Mouse (Mus musculus) 416B (cell line): Measurements from ENCODE around the gene Sorbs1.

ENCODE experiments used
- DNase-seq: peaks from one replicate; pipeline ENCODE4 v3.0.0; 2011; ENCODE audit warnings: low read depth

The Sorbs1 gene

GRCm38 (mm10) chr19:40406661-40407060 is 106.9 kb downstream of the Sorbs1 start:
- DNase-seq, result no peak

- DNase-seq, result no peak
Observed at GRCm38 (mm10) chr19:40405808-40406207, 107.8 kb downstream of the Sorbs1 start.

- DNase-seq, result peak; percentile 55
Observed at GRCm38 (mm10) chr19:40404582-40404981, 109.0 kb downstream of the Sorbs1 start.

- no peak for DNase-seq
Observed at GRCm38 (mm10) chr19:40403999-40404398, 109.6 kb downstream of the Sorbs1 start.

- peak; percentile 90 for DNase-seq
Observed at GRCm38 (mm10) chr19:40402155-40402963, 111.2 kb downstream of the Sorbs1 start.

GRCm38 (mm10) chr19:40401213-40401612 is 112.4 kb downstream of the Sorbs1 start:
- peak; percentile 94 for DNase-seq

GRCm38 (mm10) chr19:40400426-40401030 is 113.1 kb downstream of the Sorbs1 start:
- peak; percentile 75 for DNase-seq

- DNase-seq, result no peak
Observed at GRCm38 (mm10) chr19:40395757-40396661, 117.6 kb downstream of the Sorbs1 start.

GRCm38 (mm10) chr19:40395321-40395695 is 118.3 kb downstream of the Sorbs1 start:
- DNase-seq, result no peak

GRCm38 (mm10) chr19:40394555-40395320 is 118.8 kb downstream of the Sorbs1 start:
- peak; percentile 17 for DNase-seq

- no peak for DNase-seq
Observed at GRCm38 (mm10) chr19:40392795-40393392, 120.7 kb downstream of the Sorbs1 start.

GRCm38 (mm10) chr19:40391469-40391868 is 122.1 kb downstream of the Sorbs1 start:
- peak; percentile 75 for DNase-seq

GRCm38 (mm10) chr19:40386916-40387315 is 126.7 kb downstream of the Sorbs1 start:
- DNase-seq, result no peak

- DNase-seq, result no peak
Observed at GRCm38 (mm10) chr19:40385334-40385733, 128.2 kb downstream of the Sorbs1 start.

- peak; percentile 45 for DNase-seq
Observed at GRCm38 (mm10) chr19:40383931-40384330, 129.6 kb downstream of the Sorbs1 start.

GRCm38 (mm10) chr19:40380656-40381055 is 132.9 kb downstream of the Sorbs1 start:
- DNase-seq, result no peak

- DNase-seq, result no peak
Observed at GRCm38 (mm10) chr19:40380005-40380404, 133.6 kb downstream of the Sorbs1 start.

GRCm38 (mm10) chr19:40379081-40379480 is 134.5 kb downstream of the Sorbs1 start:
- no peak for DNase-seq

GRCm38 (mm10) chr19:40377632-40378031 is 135.9 kb downstream of the Sorbs1 start:
- DNase-seq, result no peak

- no peak for DNase-seq
Observed at GRCm38 (mm10) chr19:40376566-40377281, 136.9 kb downstream of the Sorbs1 start.

- no peak for DNase-seq
Observed at GRCm38 (mm10) chr19:40374720-40375119, 138.9 kb downstream of the Sorbs1 start.
